Mouse (Mus musculus) spleen, adult 2 months (tissue): Measurements from ENCODE around the gene AW549877. TPM values are rescaled to one million over a fixed set of nuclear protein-coding genes. Genes with fewer than 3 reads are reported as not detected.

ENCODE experiments used
- DNase-seq, 2 experiments: peaks; one replicate each; pipeline versions ENCODE4 v3.0.0 to v3.0.0-alpha.2; 2012 to 2021; ENCODE audit warnings: low spot score in 2 of 2, low read depth in 1 of 2
- H3K27ac ChIP-seq: fragments of 200-500 bp; 2 replicates; pipeline ENCODE4 v1.5.1; 2012; ENCODE audit warnings: low read length, inconsistent platforms; ENCODE audit not compliant: insufficient read depth
- H3K27me3 ChIP-seq: fragments of 200-500 bp; 2 replicates; pipeline ENCODE4 v1.6.1; 2012; ENCODE audit warnings: mild to moderate bottlenecking, moderate library complexity, low read length, inconsistent platforms; ENCODE audit not compliant: control insufficient read depth, insufficient read depth
- H3K36me3 ChIP-seq: fragments of 200-500 bp; 2 replicates; pipeline ENCODE4 v1.6.1; 2012; ENCODE audit warnings: mild to moderate bottlenecking, low read length, inconsistent platforms; ENCODE audit not compliant: control insufficient read depth, insufficient read depth
- H3K4me1 ChIP-seq: fragments of 200-500 bp; 2 replicates; pipeline ENCODE4 v1.6.1; 2011; ENCODE audit warnings: inconsistent platforms; ENCODE audit not compliant: control insufficient read depth, insufficient read depth, insufficient read length
- H3K4me3 ChIP-seq: fragments of 200-500 bp; 2 replicates; pipeline ENCODE4 v1.5.1; 2011; ENCODE audit warnings: mild to moderate bottlenecking, inconsistent platforms; ENCODE audit not compliant: insufficient read depth, insufficient read length; ENCODE audit errors: extremely low read depth
- CTCF ChIP-seq: fragments of 200-500 bp; IDR thresholded peaks from 2 replicates; pipeline ENCODE4 v1.5.1; 2011; ENCODE audit warnings: mild to moderate bottlenecking, inconsistent platforms; ENCODE audit not compliant: insufficient read depth, insufficient read length, insufficient replicate concordance; ENCODE audit errors: extremely low read depth
- POLR2A ChIP-seq: fragments of 200-500 bp; IDR thresholded peaks from 2 replicates; pipeline ENCODE4 v1.6.1; 2011; ENCODE audit warnings: low read depth, low read length, inconsistent platforms
- WGBS: fragments of 180-500 bp; shearing (Covaris S2); methylation state at CpG from one replicate; pipeline ENCODE4 v1.1.7; 2018; 5-methylcytosine and 5-hydroxymethylcytosine counted together
- polyA plus RNA-seq: library from polyadenylated mRNA; depleted of rRNA; stranded (reverse); fragments of >200 nt; gene quantifications from 2 replicates; pipeline ENCODE4 v1.2.3, GENCODE M21; 2012

Gene AW549877
- polyA plus RNA-seq, 1 experiment, result 6.3 TPM

GRCm38 (mm10) chr15:4013873-4014272 lies 18.3 kb upstream of the AW549877 start:
- WGBS, result 72% methylated on average over 2 of the region's 2 CpGs
- Histone ChIP-seq H3K36me3 (no peaks in the 10 kb centered on the region), H3K4me1 (no peaks in the 10 kb centered on the region), H3K4me3 (no peak overlapping the region), H3K27ac (no peak overlapping the region), H3K27me3 (no peaks in the 10 kb centered on the region)
- DNase-seq, result no peak
- TF ChIP-seq CTCF, result no peak
- TF ChIP-seq POLR2A, result no peak

- no peaks in the 10 kb centered on the region for H3K27me3 ChIP-seq
- DNase-seq, result no peak
- H3K4me3 ChIP-seq, result no peak overlapping the region
- no peak overlapping the region for H3K27ac ChIP-seq
- H3K4me1 ChIP-seq, result no peaks in the 10 kb centered on the region
- no peaks in the 10 kb centered on the region for H3K36me3 ChIP-seq
- WGBS, result 87% methylated on average over 2 of the region's 2 CpGs
- TF ChIP-seq CTCF (no peak), POLR2A (no peak)
Observed at GRCm38 (mm10) chr15:4000536-4000935, 5.0 kb upstream of the AW549877 start.

- TF ChIP-seq CTCF (no peak), POLR2A (no peak)
Observed at GRCm38 (mm10) chr15:3999144-3999543, 3.6 kb upstream of the AW549877 start.

GRCm38 (mm10) chr15:3996267-3997010 lies 895 bp upstream of the AW549877 start:
- H3K4me3 ChIP-seq, result peak overlapping the region; percentile 96
- H3K27me3 ChIP-seq, result no peaks in the 10 kb centered on the region
- no peak for TF ChIP-seq POLR2A
- TF ChIP-seq CTCF, result no peak
- no peaks in the 10 kb centered on the region for H3K4me1 ChIP-seq
- peak overlapping the region; percentile 82 for H3K27ac ChIP-seq
- H3K36me3 ChIP-seq, result peaks cover 7% of the 10 kb centered on the region
- no peak for DNase-seq
- WGBS, result 23% methylated on average over 14 of the region's 14 CpGs

More at GRCm38 (mm10) chr15:3999144-3999543, 3.6 kb upstream of the AW549877 start:
- Histone ChIP-seq H3K4me3 (no peak overlapping the region), H3K27ac (no peak overlapping the region), H3K36me3 (no peaks in the 10 kb centered on the region), H3K27me3 (no peaks in the 10 kb centered on the region), H3K4me1 (no peaks in the 10 kb centered on the region)
- no peak for DNase-seq
- 90% methylated on average over 2 of the region's 2 CpGs for WGBS

- Histone ChIP-seq H3K27ac (peak overlapping the region; percentile 98), H3K4me3 (peak overlapping the region; percentile 96), H3K36me3 (peaks cover 12% of the 10 kb centered on the region), H3K27me3 (no peaks in the 10 kb centered on the region), H3K4me1 (no peaks in the 10 kb centered on the region)
- TF ChIP-seq CTCF, result no peak
- no peak for TF ChIP-seq POLR2A
- no peak for DNase-seq
- WGBS, result 19% methylated on average over 14 of the region's 14 CpGs
Observed at GRCm38 (mm10) chr15:3994852-3995447, 594 bp downstream of the AW549877 start.

GRCm38 (mm10) chr15:3987981-3988380 lies 7.6 kb downstream of the AW549877 start:
- DNase-seq, result peak; percentile 40 to 50
- 75% methylated on average over 2 of the region's 2 CpGs for WGBS
- TF ChIP-seq POLR2A, result no peak
- peak; percentile 6; the same call in 1 of the 2 replicates for TF ChIP-seq CTCF
- 0 out of 2 replicates have a peak, but pooled peaks cover 2% of the 10 kb centered on the region for H3K4me1 ChIP-seq
- no peak overlapping the region for H3K4me3 ChIP-seq
- H3K27ac ChIP-seq, result no peak overlapping the region
- H3K27me3 ChIP-seq, result no peaks in the 10 kb centered on the region
- peaks cover 29% of the 10 kb centered on the region for H3K36me3 ChIP-seq

GRCm38 (mm10) chr15:3984876-3985275 lies 10.7 kb downstream of the AW549877 start:
- Histone ChIP-seq H3K4me3 (no peak overlapping the region), H3K36me3 (peaks cover 17% of the 10 kb centered on the region), H3K27ac (no peak overlapping the region), H3K4me1 (peaks cover 4% of the 10 kb centered on the region), H3K27me3 (no peaks in the 10 kb centered on the region)
- no peak for TF ChIP-seq CTCF
- WGBS, result 90% methylated on average over 2 of the region's 2 CpGs
- DNase-seq, result no peak
